Mouse (Mus musculus) lung, postnatal 4 days (tissue): ENCODE data around the gene Zfp473.
"Not testable (repeated sequence)": the region's sequence is repeated elsewhere in the genome, so short reads cannot be mapped to it uniquely, and the experiment has no call there.

Experiments
- DNase-seq, 2 experiments: peaks; one replicate each; pipeline ENCODE4 v3.0.0; 2021

Zfp473 gene

DNA sequence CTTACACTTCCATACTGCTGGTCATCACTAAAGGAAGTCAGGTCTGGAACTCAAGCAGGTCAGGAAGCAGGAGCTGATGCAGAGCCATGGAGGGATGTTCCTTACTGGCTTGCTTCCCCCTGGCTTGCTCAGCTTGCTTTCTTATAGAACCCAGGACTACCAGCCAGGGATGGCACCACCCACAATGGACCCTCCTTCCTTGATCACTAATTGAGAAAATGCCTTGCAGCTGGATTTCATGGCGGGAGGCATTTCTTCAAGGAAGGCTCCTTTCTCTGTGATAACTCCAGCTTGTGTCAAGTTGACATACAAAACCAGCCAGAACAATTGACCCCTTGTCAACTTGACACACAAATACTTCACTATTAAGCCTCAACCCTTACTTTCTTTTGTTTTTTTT is at the start of gene Zfp473:
TSS of gene Zfp473 (minus strand) at position 101 of the 400 bp plus-strand sequence.
- DNase-seq = not testable (repeated sequence)

DNA sequence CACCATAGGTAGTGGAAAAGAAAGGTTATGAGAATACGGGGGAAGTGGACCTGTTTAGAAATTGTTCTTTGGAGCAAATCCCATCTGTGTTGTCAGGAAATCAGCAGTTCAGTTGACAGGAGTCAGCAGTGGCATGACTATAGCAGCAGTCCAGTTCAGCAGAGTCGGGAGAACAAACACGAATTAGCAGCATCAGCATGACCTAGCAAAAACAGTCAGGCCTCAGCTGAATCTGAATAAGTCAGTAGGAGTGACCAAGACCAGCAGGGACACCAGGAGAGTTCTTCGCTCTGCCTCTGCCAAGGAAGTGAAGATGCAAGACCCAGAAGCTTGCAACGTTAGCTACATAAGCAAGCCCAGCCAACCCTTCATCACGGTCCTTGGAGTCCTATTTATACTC is 41.9 kb upstream of the Zfp473 start:
- no peak for DNase-seq

DNA sequence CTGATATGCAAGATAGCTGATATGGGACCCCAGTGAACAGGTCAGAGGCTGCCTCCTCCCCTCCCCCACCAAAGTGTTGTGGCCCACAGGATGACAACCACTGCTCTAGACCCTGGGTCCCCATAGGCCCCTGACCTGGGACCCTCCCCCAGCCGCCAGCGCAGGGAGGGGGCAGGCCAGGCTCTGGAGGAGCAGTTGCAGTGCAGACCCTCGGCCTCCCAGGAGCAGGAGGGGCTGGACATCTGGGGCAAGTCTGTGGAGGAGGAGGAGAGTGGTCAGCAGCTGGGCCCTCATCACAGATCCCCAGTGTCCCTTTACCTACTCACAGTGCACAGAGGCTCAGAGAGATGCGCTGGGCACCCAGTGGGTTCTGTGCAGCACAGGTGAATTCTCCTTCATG is 39.2 kb upstream of the Zfp473 start:
- DNase-seq = no peak

DNA sequence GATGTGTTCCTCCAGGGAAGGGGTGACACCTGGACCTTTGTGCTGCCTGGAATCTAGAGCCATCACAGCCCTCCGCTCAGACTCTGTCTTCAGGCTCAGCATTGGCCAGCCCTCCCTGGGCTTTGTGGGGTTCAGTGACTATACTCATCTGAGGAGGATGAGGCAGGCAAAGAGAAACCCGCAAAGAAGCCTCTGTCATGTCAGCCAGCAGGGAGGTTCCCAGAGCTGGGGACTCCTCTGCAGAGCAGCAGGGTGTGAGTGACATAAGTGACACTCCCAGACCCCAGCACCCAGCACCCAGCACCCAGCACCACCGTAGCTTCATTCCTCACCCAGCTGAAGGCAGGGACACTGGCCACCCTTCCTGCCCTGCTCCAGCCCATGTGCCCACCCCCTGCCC is 38.7 kb upstream of the Zfp473 start:
- no peak for DNase-seq

DNA sequence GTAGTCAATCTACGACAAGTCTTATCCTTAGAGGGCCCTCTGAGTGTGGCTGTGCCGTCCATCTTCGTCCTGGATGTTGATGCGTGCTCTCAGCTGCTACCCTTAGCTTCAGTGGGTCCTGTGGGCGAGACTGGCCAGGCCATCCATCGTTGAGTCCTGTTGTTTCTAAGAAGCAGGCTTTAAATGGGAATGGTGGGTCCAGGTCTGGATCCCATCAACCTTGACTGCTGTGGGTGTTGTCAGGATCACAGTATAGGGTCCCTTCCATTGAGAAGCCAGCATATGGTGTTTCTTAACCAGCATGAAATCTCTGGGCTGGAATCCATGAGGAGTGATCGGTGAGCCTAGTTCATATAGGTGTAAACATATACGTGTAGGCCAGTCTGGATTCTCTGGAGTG is 29.3 kb upstream of the Zfp473 start:
- DNase-seq = peak in 1 of 2 experiments; percentile 3

DNA sequence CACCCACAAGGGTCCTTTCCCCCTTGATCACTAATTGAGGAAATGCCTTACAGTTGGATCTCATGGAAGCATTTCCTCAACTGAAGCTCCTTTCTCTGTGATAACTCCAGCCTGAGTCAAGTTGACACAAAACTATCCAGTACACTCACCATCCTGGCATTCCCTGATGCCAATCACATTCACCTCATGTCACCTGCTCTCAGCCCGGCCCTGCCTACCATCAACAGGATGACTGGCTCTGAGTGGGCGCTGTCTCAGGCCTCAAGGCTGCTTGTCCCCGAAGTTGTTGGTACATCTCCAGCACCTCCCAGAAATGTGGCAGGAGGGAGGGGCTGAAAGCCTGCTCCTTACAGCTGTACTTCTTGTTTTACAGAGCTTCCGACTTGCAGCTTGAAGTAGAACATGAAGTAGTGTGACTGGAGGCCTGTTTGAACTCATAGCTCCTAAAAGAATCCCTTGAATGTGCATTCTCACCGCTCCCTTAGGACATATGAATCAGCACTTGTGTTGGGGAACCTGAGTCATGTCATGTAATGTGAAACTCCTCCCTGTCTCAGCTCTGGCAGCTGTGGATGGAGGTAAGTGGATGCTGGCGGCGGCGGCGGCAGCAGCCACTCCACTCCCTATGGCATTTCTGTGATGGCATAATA is 26.1 kb upstream of the Zfp473 start:
- DNase-seq = peak in 1 of 2 experiments; percentile 19

DNA sequence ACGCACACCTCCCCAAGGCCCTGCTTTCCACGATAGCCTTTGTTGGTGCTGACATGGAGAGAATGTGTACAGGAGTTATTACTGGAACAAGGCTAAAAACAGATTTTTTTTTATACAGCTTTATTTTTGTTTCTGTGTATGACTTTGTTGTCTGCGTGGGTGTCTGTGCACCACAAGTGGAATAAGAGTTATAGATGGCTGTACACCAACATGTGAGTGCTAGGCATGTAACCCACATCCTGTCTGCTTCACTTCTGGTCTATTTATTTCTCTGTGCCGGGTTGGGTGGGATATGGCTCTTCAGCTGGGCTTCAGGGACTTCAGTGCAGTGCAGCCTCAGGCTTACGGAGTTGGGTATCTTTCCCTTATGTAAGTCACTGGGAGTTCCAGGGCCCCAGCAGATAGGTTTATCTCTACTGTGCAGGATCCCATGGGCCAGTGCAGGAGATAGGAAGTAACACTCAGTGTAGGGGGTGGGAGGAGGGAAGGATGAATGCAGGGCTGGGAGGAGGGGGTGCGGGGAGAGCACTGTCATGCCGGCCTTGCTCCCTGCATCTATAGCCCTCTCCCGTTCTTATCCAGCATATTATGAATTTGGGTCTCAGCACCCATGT is 21.8 kb upstream of the Zfp473 start:
- no peak for DNase-seq

DNA sequence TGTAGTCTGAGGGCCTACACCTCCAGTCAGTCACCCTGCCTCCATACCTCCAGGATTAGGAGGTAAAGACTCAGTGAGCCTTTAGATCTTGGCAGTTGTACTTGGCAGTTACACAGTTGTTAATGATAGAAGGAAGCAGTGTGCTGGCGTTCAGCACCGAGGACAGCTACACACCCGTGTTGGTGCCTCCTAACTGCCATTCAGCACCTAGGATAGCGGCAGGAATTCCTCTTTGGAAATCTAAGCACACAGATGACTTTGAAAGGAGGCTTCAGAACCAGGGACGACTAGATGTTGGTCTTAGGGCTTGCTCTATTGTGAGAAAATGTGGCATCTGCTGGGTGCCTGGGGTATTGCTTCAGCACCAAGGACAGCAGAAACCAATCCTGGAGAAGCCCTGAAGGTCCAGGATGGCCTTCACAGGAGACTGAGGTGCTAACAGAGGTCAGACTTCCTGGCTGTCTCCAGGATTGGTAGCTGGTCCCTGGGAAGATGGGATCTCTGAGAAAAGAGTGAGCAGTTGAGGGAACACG is 19.3 kb upstream of the Zfp473 start:
- DNase-seq = peak; percentile 62 to 80

DNA sequence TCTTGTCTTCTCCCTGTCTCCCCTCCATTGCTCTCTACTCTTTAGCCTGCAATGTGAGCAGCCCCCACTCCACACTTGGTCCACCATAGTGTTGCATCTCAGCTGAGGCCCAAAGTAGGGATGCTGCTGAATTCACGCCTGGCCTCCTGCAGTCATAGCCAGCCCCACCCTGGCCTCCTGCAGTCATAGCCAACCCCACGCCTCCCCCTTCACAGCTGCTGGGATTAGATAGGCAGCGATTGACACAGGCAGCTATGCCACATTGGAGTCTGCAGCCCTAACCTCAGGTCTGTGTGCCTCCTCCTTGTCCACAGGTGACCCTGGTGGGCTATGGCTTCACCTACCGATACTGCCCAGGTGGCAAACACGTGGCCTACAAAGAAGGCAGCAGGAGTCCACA is 17.3 kb upstream of the Zfp473 start:
- no peak for DNase-seq

DNA sequence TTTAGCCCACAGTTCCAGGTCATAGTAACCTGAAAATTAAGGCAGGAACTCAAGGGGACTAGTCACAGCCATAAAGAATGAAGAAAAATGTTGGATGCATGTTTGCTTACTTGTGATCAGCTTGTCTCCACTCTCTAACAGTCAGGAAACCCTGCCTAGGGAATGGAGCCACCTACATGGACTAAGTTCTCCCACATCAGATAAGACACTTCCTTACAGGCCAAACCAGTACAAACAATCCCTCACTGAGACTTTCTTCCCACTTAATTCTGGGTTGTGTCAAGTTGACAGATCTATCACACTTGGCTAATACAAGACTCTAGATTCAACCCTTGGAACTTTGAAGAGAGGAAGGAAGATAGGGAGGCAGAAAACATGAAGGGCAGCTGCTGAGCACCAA is 9.5 kb upstream of the Zfp473 start:
- no peak for DNase-seq

DNA sequence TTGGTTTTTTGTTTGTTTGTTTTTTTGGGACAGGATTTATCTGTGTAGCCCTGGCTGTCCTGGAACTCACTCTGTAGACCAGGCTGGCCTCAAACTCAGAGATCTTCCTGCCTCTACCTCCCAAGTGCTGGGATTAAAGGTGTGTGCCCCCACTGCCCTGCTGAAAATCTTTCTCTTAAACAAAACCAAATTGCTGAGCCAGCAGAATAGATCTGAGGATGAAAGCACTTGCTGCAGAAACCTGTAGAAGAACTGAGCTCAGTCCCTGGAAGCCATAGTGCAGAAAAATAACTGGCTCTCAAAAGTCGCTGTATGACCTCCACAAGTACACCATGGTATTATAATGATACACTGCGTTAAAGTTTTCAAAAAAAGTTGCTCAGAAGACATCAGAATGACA is 6.3 kb upstream of the Zfp473 start:
- no peak for DNase-seq

DNA sequence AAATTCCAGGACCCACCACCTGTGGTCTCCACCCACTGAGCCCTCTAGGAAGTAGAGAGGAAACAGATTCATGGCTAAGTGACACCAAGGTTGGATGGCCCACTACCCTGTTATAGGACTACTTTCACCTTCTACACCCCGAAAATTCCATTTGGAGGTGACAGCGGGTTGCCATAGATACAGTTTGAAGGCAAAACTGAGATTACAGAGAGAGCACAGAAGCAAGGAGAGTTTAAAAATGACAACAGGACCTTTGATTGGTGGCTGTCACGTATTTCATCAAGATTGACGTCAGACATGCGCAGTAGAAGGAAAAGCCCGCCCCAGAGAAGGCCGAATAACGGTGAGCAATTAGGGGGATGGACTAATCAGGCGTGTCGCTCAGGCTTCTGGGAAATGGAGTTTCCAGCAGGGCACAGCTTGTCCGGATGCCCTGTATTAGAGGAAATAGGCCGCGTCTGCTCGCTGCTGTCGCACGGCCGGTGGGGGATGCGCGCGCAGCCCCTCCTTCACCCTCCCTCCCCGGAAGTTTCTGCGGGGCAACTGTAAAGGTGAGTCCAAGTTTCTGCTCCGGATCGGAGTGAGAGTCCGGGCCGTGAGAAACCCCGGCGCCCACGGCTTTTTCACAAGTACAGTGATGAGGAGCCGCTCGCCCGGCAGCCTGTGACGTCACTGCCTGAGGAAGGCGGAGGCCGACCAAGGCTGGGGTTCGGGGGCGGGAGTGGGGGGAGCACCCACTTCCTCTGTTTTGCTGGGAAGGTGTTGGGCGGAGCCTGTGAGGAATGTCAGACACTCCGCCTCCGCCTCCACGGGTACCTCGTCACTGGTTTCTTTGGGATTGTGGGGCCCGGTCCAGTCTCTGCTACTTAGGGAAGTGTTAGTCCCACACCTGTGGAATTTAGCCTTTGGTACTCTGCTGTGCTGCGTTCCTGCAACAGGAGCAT is 2.5 kb downstream of the Zfp473 start, which contains the start of gene Vrk3:
TSS of gene Vrk3 (plus strand) at position 313 of the 944 bp plus-strand sequence.
- peak; percentile 95 to 97 for DNase-seq

DNA sequence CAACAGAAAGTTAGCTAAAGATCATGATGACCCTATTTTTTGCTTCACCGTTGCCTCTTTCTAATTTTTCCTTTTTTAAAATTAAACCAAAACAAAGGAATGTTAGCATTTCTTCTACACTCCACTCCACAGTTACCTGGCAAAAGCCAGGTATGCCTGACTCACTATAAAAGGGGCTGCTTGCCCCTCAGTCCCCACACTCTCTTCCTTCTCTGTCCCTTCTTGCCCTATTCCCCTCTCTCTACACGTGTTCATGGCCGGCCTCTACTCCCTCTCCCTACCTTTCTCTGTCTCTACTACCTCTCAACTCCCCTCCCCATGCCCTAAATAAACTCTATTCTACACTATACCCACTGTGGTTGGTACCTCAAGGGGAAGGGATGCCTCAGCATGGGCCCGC is 3.7 kb downstream of the Zfp473 start:
- no peak for DNase-seq

DNA sequence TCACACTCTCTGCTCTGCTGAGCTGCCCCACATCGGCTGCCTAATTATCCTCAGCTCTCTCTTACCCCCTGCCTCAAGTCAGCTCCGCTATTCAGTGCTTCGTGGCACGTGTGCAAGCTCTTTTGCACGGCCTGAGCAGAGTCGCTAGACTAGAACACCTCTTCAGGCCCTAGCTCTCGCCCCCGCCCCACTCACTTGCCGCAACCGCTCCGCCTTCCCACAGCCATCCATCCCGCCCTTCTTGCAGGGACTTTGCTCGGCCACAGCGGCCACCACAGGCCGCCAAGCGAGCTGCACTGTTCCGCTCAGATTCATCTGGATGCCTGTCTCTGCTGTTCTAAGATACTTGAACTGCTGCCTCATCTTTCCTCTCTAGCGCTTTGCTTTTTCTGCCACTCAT is 5.8 kb downstream of the Zfp473 start:
- DNase-seq = peak; percentile 84 to 86

DNA sequence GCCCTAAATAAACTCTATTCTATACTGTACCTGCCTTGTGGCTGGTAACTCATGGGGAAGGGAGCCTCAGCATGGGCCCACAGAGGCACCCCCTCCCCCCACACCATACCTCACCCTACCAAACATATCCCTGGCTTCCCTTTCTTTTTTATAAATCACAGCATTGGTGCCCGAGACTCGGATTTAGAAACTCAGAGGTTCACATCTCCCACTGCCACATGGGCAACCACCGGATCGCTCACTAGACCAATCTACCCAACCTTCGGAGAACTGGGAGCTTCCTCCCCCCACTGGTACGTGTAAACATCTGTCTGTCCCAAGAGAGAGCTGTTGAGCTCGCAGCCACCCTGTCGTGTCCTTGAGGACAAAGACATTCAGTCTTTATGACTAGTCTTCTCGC is 6.6 kb downstream of the Zfp473 start:
- no peak for DNase-seq

DNA sequence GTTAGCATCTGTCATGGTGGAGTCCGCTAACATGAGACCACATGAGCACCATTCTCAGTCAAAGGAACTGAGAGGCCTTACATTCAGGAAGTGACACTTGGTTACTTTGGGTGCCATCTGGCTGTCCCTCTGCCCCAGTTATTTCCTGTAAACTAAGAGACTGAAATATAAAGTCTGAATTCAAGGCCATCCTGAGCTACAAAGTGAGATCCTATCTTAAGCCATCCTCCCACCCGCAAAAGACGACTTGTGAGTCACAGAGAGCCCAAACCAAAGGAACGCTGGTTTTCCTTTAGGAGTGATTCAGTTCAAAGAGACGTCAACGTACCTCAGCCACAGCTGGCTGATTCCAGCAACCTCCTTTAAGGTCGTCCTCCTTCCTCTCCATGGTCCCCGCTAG is 9.5 kb downstream of the Zfp473 start:
- DNase-seq = no peak

DNA sequence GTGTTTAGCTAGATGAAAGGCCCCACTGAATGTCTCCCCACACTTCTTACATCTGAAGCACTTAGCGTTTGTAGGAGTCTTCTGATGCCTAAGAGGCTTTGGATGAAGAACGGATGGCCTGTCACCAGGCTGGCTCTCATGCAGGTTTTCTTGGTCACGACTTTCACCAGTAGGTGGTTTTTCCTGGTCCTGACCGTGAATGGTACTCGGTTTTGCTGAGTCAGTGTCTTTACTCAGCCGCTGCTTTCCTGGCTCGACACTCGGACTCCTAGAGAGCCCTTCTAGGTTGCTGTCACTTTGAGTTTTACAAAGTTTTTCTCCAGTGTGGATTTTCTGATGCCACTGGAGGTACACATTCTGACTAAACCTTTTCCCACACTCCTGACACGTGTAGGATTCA is 17.1 kb downstream of the Zfp473 start:
- no peak for DNase-seq

DNA sequence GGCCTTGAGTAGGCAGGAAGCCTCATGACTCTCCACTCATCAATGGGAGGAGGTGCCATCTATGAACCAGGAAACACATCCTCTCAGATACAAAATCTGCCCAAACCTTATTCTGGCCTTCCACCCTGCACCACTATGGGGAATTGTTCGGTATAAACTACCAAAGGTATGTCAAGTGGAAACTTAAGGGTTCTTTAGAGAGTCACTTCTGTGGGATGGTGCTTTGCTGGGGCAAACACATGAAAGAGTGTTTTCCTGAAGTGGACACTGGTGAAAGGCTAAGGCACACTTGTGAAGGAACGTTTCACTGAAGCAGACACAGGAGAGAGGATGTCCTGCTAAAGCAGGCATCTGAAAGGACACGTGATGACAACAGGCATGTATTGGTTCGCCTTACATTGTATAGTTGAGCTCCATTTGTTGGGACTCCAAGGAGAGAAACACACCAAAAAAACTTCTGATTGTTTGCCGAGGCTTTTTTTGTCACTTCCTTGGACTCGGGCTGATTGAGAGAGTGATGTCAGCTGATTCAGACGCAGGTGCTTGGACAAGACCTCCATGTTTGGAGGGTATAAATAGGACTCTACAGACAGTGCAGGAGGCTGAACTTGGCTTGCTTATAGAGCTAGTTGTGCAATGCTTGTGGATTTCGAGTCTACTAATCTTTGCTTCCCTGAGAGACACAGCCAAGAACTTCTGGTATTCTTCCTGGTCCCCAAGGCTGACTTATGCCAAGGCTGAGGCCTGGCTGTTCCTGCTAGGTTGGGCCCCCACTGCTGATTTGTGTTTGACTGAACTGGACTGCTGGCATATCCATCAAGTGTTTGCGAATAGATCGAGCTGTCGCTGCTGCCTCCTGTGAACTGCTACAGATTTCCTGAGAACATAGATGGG is 22.5 kb downstream of the Zfp473 start:
- no peak for DNase-seq

DNA sequence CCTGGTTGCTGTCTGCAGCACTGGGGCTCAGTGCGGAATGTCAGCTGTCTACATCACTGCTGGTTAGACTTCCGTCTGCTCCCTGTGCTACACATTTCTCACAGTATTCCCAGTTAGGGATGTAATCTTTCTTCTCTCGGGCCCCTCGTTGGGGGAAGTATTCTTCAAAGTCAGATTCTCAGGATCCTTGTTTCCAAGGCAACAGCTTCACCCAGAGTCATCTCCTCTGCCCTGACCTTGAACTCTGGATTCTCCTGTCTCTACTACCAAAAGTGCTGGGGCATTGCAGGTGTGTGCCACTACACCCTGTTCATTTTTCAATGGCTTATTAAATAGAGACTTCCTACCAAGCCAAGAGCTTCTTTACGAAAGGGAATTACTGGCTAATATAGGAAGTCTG is 23.7 kb downstream of the Zfp473 start:
- DNase-seq = no peak

DNA sequence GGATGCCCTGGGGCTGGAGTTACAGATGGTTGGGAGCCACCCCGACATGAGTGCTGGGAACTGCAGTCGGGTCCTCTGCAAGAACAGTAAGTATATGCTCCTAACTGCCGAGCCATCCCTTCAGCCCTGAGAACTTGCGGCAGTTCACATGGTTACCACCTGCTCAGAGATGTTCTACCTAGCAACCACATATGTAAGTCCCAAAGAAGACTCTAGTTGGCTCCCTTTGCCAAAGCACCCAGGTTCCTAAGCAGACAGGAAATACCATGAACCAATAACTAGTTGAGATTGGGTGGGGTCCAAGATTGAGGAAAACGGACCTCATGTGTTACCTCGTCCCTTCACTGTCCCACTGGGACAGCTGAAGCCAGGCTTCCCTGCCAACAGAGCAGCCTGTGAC is 24.5 kb downstream of the Zfp473 start:
- no peak for DNase-seq

DNA sequence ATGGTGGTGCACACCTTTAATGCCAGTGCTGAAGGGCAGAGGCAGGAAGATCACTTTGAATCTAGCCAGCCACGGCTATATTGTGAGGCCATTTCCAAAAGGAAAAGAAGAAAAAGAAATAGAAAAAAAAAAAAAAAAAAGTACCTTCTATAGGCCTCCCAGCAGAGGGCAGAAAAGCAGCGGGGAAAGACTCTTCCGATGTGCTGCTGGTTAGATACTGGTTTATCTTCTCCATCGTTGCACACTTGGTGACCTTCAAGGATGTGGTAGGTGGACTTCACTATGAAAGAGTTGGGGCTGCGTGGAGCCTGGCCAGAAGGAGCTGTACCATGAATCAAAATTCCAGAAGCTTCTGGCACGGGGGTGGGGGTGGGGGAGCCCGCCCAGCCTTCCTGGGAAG is 26.5 kb downstream of the Zfp473 start:
- DNase-seq = no peak

DNA sequence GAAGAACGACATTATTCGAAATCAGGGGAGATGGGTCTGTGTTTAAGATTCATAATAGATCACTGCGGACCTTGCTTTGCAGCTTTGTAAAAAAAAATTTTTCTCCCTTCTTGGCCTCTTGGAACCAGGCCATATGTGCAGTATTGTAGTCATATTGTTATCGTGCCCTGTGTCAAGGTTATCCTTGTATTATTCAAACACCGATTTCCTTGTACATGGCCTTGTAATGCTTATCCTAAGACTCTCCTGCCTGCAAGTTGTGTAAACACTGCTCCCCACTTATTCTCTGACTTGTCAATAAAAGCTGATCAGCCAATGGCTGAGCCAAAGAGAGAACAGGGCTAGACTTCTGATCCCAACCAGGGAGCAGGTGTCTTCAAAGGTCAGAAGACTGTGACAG is 28.8 kb downstream of the Zfp473 start:
- no peak for DNase-seq
